In genomic region chr7:49534208-49534607, GRCm38 (mm10) we compare ENCODE assay signal across 19 mouse cellular contexts.
DNase-seq lines count a peak whose midpoint lies in the region; ATAC-seq lines count a peak whose summit lies in the region.
"Had no signal": no experiment of that assay in that cellular context is flagged by ENCODE, and none has a peak within 500 bp of the region (broad histone marks: within the 10 kb centered on the region; RNA-seq: fewer than 3 reads in every experiment).

No protein-coding gene starts in this region.

- 42% methylated on average over 6 of the region's 6 CpGs for WGBS in heart, embryonic 12.5 days
- WGBS in heart, embryonic 16.5 days: 37% methylated on average over 6 of the region's 6 CpGs
- WGBS in kidney, embryonic 15.5 days: 67% methylated on average over 6 of the region's 6 CpGs

- H3K4me1 ChIP-seq in heart, embryonic 12.5 days (replicated peaks): peaks cover 39% of the 10 kb centered on the region
- H3K4me1 ChIP-seq in heart, embryonic 16.5 days (ENCODE audit: control insufficient read depth, insufficient read depth, low read length): peaks cover 26% of the 10 kb centered on the region
- peaks cover 58% of the 10 kb centered on the region for H3K4me1 ChIP-seq in kidney, embryonic 15.5 days
- H3K4me1 ChIP-seq: embryonic facial prominence, embryonic 12.5 days; forebrain, embryonic 15.5 days; hindbrain, embryonic 15.5 days had no signal

- ATAC-seq in heart, embryonic 12.5 days (ENCODE audit: insufficient number of reproducible peaks, low FRiP score): peak; percentile 46; the same call in 1 of the 2 replicates
- ATAC-seq in heart, embryonic 16.5 days (replicated peaks; ENCODE audit: extremely low read depth, insufficient read depth, low FRiP score): peak; percentile 42
- ATAC-seq in kidney, embryonic 15.5 days (replicated peaks; ENCODE audit: low FRiP score): no peak
- ATAC-seq: activated CD4-positive, CD25-positive, alpha-beta regulatory T cell, adult 4 months; forebrain, embryonic 15.5 days; intestine, embryonic 16.5 days; Patski had no signal

- no peaks in the 10 kb centered on the region for H3K27me3 ChIP-seq in heart, embryonic 12.5 days (replicated peaks)
- no peaks in the 10 kb centered on the region for H3K27me3 ChIP-seq in heart, embryonic 16.5 days (ENCODE audit: control insufficient read depth, insufficient read depth, low read length)
- no peaks in the 10 kb centered on the region for H3K27me3 ChIP-seq in kidney, embryonic 15.5 days
- H3K27me3 ChIP-seq: CH12.LX; embryonic facial prominence, embryonic 12.5 days; forebrain, embryonic 15.5 days; hindbrain, embryonic 15.5 days; Patski had no signal

- H3K9me3 ChIP-seq in heart, embryonic 12.5 days (replicated peaks): no peaks in the 10 kb centered on the region
- H3K9me3 ChIP-seq in heart, embryonic 16.5 days (replicated peaks; ENCODE audit: control insufficient read depth, low read length): no peaks in the 10 kb centered on the region
- no peaks in the 10 kb centered on the region for H3K9me3 ChIP-seq in kidney, embryonic 15.5 days (replicated peaks)
- H3K9me3 ChIP-seq: embryonic facial prominence, embryonic 12.5 days; forebrain, embryonic 15.5 days; hindbrain, embryonic 15.5 days had no signal

- H3K4me2 ChIP-seq in heart, embryonic 12.5 days: no peak overlapping the region
- no peak overlapping the region for H3K4me2 ChIP-seq in heart, embryonic 16.5 days (ENCODE audit: low read depth, low read length)
- no peak overlapping the region for H3K4me2 ChIP-seq in kidney, embryonic 15.5 days
- H3K4me2 ChIP-seq: embryonic facial prominence, embryonic 12.5 days; forebrain, embryonic 15.5 days; hindbrain, embryonic 15.5 days had no signal

- H3K36me3 ChIP-seq in heart, embryonic 12.5 days: peaks cover 20% of the 10 kb centered on the region
- H3K36me3 ChIP-seq in heart, embryonic 16.5 days (ENCODE audit: control insufficient read depth, insufficient read depth): peaks cover 5% of the 10 kb centered on the region
- peaks cover 26% of the 10 kb centered on the region for H3K36me3 ChIP-seq in kidney, embryonic 15.5 days
- H3K36me3 ChIP-seq: embryonic facial prominence, embryonic 12.5 days; hindbrain, embryonic 15.5 days had no signal

- DNase-seq in heart, postnatal 4 days: no peak
- no peak for DNase-seq in heart, postnatal 25 days (ENCODE audit: low spot score)
- DNase-seq in kidney, postnatal 4 days: no peak
- DNase-seq: adrenal gland, postnatal 14 days; cerebellum, adult 11-12 months; cerebellum, adult 9-10 months; cerebellum, postnatal 25 days; gastrocnemius, postnatal 36 days; heart, adult 11 months had no signal

- intact Hi-C loops in heart, postnatal 25 days (cut with DNase I): no loop called here

- H3K4me3 ChIP-seq in heart, embryonic 12.5 days: no peak overlapping the region
- no peak overlapping the region for H3K4me3 ChIP-seq in heart, embryonic 16.5 days (ENCODE audit: low read length)
- no peak overlapping the region for H3K4me3 ChIP-seq in kidney, embryonic 15.5 days (replicated peaks)
- H3K4me3 ChIP-seq: embryonic facial prominence, embryonic 12.5 days; forebrain, embryonic 15.5 days; hindbrain, embryonic 15.5 days had no signal

- H3K9ac ChIP-seq in heart, embryonic 12.5 days: no peak overlapping the region; the same call in 1 of the 2 replicates
- H3K9ac ChIP-seq in heart, embryonic 16.5 days (ENCODE audit: low read length): 0 out of 2 replicates have a peak overlapping the region, but pooled peaks have one; percentile 34
- H3K9ac ChIP-seq in kidney, embryonic 15.5 days: no peak overlapping the region
- H3K9ac ChIP-seq: embryonic facial prominence, embryonic 12.5 days; forebrain, embryonic 15.5 days; hindbrain, embryonic 15.5 days had no signal

- H3K27ac ChIP-seq in heart, embryonic 12.5 days (ENCODE audit: poor library complexity, severe bottlenecking): peak overlapping the region; percentile 93
- peak overlapping the region; percentile 87 for H3K27ac ChIP-seq in heart, embryonic 16.5 days (ENCODE audit: low read length)
- H3K27ac ChIP-seq in kidney, embryonic 15.5 days: peak overlapping the region; percentile 64
- H3K27ac ChIP-seq: embryonic facial prominence, embryonic 12.5 days; forebrain, embryonic 15.5 days; hindbrain, embryonic 15.5 days had no signal
